Comparison of ENCODE assay signal across 12 mouse cellular contexts in the genomic region with DNA sequence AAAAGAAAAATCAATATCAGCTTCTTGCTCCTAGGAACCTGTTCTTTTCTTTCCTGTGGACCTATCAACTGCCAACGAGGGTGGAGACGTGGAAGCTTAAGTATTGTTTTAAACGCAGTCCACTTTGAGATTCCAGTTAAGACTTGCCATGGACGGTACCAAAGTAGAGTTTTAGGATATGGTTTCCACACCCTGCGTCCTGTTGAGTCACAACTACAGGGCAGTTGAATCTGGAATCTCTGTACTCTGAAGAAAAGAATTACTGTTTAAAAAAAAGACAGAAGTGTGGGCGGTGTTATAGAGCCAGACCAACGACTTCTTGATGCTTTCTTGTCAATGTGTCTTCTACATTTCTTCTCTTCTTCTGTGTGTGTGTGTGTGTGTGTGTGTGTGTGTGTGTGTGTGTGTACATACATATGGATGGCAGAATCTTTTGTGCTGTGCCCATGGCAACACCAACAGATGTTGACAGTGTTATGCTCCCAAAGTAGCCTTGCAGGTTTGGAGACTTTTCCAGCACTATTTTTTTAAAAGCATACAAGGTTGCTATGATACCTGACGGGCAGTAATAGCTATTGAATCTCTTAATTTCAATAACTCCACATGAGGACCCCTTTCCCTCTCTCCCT.
DNase-seq lines count a peak whose midpoint lies in the region; ATAC-seq lines count a peak whose summit lies in the region.
"Had no signal": no experiment of that assay in that cellular context is flagged by ENCODE, and none has a peak within 500 bp of the region (broad histone marks: within the 10 kb centered on the region; RNA-seq: fewer than 3 reads in every experiment).

No protein-coding gene starts in this region.

- 58% methylated on average over 8 of the region's 8 CpGs for WGBS in embryonic facial prominence, embryonic 10.5 days
- 41% methylated on average over 8 of the region's 8 CpGs for WGBS in forebrain, embryonic 10.5 days
- 25% methylated on average over 8 of the region's 8 CpGs for WGBS in hindbrain, embryonic 14.5 days
- WGBS in midbrain, embryonic 16.5 days: 13% methylated on average over 8 of the region's 8 CpGs

- H3K36me3 ChIP-seq in embryonic facial prominence, embryonic 10.5 days (replicated peaks): no peaks in the 10 kb centered on the region
- no peaks in the 10 kb centered on the region for H3K36me3 ChIP-seq in forebrain, embryonic 10.5 days (replicated peaks)
- H3K36me3 ChIP-seq in hindbrain, embryonic 14.5 days (replicated peaks; ENCODE audit: control insufficient read depth, insufficient read depth): no peaks in the 10 kb centered on the region
- H3K36me3 ChIP-seq in midbrain, embryonic 16.5 days (ENCODE audit: control insufficient read depth, insufficient read depth, low read length): no peaks in the 10 kb centered on the region

- no peak overlapping the region for H3K9ac ChIP-seq in hindbrain, embryonic 14.5 days
- H3K9ac ChIP-seq in midbrain, embryonic 16.5 days (ENCODE audit: low read depth, low read length): no peak overlapping the region

- H3K27me3 ChIP-seq in embryonic facial prominence, embryonic 10.5 days (replicated peaks; ENCODE audit: low read depth, poor library complexity, severe bottlenecking): peaks cover 51% of the 10 kb centered on the region
- H3K27me3 ChIP-seq in forebrain, embryonic 10.5 days (ENCODE audit: poor library complexity, severe bottlenecking): peaks cover 91% of the 10 kb centered on the region
- peaks cover 73% of the 10 kb centered on the region for H3K27me3 ChIP-seq in hindbrain, embryonic 14.5 days (ENCODE audit: control insufficient read depth, insufficient read depth, low read length)
- peaks cover 18% of the 10 kb centered on the region for H3K27me3 ChIP-seq in midbrain, embryonic 16.5 days (ENCODE audit: control insufficient read depth, insufficient read depth, low read depth, low read length)
- H3K27me3 ChIP-seq: CH12.LX had no signal

- H3K4me2 ChIP-seq in hindbrain, embryonic 14.5 days (replicated peaks): peak overlapping the region; percentile 47
- H3K4me2 ChIP-seq in midbrain, embryonic 16.5 days (ENCODE audit: low read length): peak overlapping the region; percentile 50

- intact Hi-C loops in left cerebral cortex, postnatal 36 days (cut with DNase I): no loop called here

- H3K4me3 ChIP-seq in embryonic facial prominence, embryonic 10.5 days: 0 out of 2 replicates have a peak overlapping the region, but pooled peaks have one; percentile 36
- H3K4me3 ChIP-seq in forebrain, embryonic 10.5 days: no peak overlapping the region
- no peak overlapping the region for H3K4me3 ChIP-seq in hindbrain, embryonic 14.5 days (replicated peaks; ENCODE audit: low read length)
- H3K4me3 ChIP-seq in midbrain, embryonic 16.5 days (ENCODE audit: low read depth, low read length): no peak overlapping the region

- no peak for ATAC-seq in hindbrain, embryonic 14.5 days (ENCODE audit: low FRiP score)
- no peak for ATAC-seq in midbrain, embryonic 16.5 days

- peaks cover 15% of the 10 kb centered on the region for H3K4me1 ChIP-seq in embryonic facial prominence, embryonic 10.5 days
- H3K4me1 ChIP-seq in forebrain, embryonic 10.5 days: peaks cover 18% of the 10 kb centered on the region
- H3K4me1 ChIP-seq in hindbrain, embryonic 14.5 days (replicated peaks; ENCODE audit: control insufficient read depth, insufficient read depth, low read length): peaks cover 11% of the 10 kb centered on the region
- H3K4me1 ChIP-seq in midbrain, embryonic 16.5 days (ENCODE audit: control insufficient read depth, insufficient read depth, low read length): peaks cover 10% of the 10 kb centered on the region

- no peak for DNase-seq in embryonic facial prominence, embryonic 10.5 days (ENCODE audit: low spot score)
- DNase-seq in forebrain, embryonic 10.5 days (ENCODE audit: extremely low spot score, low spot score): peak; percentile 23
- DNase-seq in hindbrain, embryonic 14.5 days (ENCODE audit: low spot score): peak; percentile 30
- no peak for DNase-seq in left cerebral cortex, postnatal 36 days (ENCODE audit: low spot score in 2 of 2)
- DNase-seq in spleen, postnatal 10 days (ENCODE audit: low spot score in 2 of 2): no peak
- DNase-seq in frontal cortex, postnatal 36 days (ENCODE audit: low spot score in 2 of 2): no peak
- DNase-seq in adipocyte (ENCODE audit: low spot score): no peak
- DNase-seq: adrenal gland, postnatal 25 days; cerebellum, adult 11 months; gastrocnemius, postnatal 10 days had no signal

- no peaks in the 10 kb centered on the region for H3K9me3 ChIP-seq in embryonic facial prominence, embryonic 10.5 days
- no peaks in the 10 kb centered on the region for H3K9me3 ChIP-seq in forebrain, embryonic 10.5 days
- no peaks in the 10 kb centered on the region for H3K9me3 ChIP-seq in hindbrain, embryonic 14.5 days (ENCODE audit: control insufficient read depth, low read length)
- no peaks in the 10 kb centered on the region for H3K9me3 ChIP-seq in midbrain, embryonic 16.5 days (replicated peaks; ENCODE audit: control insufficient read depth, low read length, poor library complexity, severe bottlenecking)

- no peak overlapping the region for H3K27ac ChIP-seq in embryonic facial prominence, embryonic 10.5 days (replicated peaks)
- H3K27ac ChIP-seq in forebrain, embryonic 10.5 days: no peak overlapping the region
- H3K27ac ChIP-seq in hindbrain, embryonic 14.5 days: no peak overlapping the region
- H3K27ac ChIP-seq in midbrain, embryonic 16.5 days (ENCODE audit: low read length): no peak overlapping the region

Comparison
In these comparisons a context has a peak if more than half of its experiments do, and no peak if none do; other contexts are left out.
1. DNase-seq: peak in forebrain, embryonic 10.5 days (single experiment) and hindbrain, embryonic 14.5 days (single experiment); none in embryonic facial prominence, embryonic 10.5 days (single experiment), left cerebral cortex, postnatal 36 days (0 of 2), spleen, postnatal 10 days (0 of 2), frontal cortex, postnatal 36 days (0 of 2) and adipocyte (single experiment).